Mouse (Mus musculus) T-cell, adult 2 months (primary cell): Measurements from ENCODE around the gene Fam124a.
"Not testable (repeated sequence)": the region's sequence is repeated elsewhere in the genome, so short reads cannot be mapped to it uniquely, and the experiment has no call there.

Experiments
- DNase-seq: peaks from one replicate; pipeline ENCODE4 v3.0.0; 2022; ENCODE audit warnings: low spot score

Fam124a gene

DNA sequence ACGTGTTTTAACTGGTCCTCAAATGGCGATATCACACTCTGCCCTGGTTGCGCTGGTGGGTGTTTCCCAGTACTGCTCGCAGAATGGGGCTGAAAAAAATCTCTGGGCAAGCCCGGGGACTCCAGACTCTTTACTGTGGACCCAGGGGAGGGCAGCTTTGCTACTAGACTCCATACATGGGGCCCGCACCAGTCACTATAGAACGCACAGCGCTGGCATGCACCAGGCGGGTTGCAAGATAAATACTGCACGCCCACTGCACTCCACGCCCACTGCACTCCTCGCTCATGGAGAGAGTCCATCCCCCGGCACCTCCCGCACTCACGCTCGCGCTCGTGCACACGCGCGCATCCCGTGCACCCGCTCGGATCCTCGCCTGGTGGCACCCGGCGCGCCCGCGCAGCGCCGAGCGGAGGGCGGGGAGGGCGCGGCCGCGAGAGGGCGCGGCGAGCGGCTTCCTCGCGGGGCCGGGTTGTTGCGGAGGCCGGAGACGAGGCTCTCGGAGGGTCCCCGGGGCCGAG is at the start of gene Fam124a:
TSS of gene Fam124a (plus strand) at position 429 of the 521 bp plus-strand sequence.
- DNase-seq, result peak; percentile 10

DNA sequence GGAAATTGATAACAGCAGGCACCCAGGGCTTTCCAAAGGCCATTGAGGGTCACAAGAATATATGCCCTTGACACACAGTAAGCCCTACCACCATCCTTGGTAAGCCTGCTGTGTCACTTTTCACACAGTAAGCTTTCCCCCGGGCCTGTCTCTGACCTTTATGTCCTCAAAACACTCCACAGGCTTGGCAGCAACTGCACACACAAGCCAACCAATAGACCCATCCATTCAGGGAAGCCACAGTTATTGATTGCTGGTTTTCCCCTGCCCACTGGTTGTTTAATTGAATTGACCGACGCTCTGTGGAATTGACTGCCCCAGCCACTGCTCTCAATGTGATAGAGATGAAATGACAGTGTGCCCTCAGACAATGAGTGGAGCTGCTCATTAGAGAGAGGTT is 49.3 kb upstream of the Fam124a start:
- DNase-seq, result no peak

DNA sequence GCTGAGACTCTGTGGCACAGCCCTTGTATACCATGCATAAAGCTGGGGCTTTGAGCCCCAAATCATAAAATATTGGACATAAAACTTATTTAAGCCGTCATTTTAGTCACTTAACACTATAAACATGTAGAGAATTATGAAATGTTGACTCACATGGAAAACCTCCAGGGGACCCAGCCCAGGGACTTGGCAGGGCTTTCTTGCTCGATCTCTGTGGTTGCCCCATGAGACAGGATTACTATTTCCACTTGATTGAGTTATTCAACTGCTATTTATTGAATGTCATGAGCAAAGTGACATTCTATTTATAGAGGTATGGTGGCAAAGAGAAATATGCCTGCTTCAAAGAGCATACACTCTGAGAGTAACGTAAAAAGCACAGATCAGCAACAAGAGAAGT is 46.2 kb upstream of the Fam124a start:
- DNase-seq, result no peak

DNA sequence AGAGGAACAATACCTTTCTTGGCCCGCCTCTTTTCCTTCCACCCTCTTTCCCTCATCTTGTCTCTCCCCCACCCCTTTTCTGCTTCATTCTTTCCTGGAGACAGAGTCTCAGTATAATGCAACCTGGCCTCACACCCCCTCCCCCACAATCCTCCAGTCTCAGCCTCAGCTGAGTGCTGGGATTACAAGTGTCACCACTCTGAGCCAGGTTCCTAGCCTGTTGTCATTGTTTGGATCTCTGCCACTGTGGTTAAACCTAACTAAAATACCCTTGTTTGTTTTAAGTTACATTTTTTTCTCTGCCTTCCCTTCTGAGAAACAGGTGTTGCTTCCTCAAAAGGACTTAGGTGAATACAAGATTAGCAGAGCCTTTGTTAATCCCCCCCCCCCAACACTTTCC is 42.7 kb upstream of the Fam124a start:
- no peak for DNase-seq

DNA sequence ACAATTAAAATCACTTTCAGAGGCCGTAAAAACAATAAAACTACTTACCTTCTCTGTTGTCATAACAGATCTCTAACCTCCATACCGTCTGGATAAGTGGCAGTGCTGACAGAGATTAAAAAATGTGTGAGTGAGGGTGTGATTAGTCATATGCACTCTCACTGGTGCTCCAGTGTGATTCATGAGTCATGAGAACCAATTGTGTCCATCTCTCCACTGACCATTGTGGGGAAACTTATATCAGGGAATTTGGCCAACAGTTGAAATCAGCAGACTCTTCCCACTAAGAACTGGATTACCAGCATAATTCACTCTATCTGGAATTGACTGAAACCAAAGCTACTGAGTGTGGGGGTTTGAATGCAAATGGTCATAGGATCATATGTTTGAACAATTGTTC is 24.6 kb upstream of the Fam124a start:
- DNase-seq, result no peak

DNA sequence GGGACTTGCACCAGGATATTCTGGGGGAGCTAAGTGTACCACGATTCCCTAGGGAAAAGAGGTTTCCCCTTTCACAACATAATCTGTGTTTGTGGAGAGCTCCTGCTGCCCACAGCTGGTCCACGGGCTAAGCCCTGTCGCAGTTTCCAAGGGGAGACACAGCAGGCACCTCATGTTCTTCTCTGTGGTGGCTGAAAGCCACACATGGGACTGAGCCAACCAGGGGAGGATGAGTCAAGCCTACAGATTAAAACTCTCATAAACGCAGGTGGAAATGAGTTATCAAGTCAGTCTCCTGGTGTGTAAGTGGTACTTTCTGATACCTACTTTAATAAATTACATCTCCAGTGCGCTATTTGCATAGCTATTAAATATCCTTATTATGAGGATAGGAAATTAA is 19.4 kb upstream of the Fam124a start:
- DNase-seq, result no peak

DNA sequence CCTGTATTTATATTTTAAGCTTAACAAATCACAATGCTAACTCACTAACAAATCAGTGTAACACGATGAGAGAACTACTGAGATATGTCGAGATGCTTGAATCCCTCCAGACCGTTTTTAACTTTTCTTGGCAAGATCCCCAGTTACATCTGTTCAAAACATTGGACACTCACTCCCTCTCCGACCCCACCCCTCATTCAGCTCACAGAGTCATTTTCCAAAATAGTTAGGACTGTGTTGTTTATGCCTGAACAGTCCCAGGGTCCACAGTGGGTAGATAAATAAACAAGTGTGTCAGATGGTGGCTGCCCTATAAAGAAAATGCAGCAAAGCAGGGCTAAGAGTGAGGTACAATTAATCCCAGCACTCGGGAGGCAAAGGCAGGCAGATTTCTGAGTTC is 18.5 kb upstream of the Fam124a start:
- DNase-seq, result no peak

DNA sequence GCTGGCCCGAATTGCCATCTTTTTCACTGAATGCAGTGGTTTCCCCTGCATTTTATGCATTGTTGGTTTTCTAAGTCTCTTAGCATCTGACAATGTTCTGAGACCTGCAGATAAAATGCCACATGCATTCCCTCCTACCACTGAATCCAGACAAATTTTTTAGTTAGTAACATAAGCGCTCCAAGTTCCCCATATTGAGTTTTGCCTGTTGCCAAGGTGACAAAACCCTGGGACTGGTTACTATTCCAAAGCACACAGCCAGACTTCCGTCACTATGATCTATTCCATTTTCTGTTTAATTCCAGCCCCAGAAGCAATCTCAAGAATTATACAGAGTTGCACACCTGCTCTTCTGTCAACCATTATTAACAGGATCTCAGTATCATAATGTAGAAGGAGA is 15.7 kb upstream of the Fam124a start:
- no peak for DNase-seq

DNA sequence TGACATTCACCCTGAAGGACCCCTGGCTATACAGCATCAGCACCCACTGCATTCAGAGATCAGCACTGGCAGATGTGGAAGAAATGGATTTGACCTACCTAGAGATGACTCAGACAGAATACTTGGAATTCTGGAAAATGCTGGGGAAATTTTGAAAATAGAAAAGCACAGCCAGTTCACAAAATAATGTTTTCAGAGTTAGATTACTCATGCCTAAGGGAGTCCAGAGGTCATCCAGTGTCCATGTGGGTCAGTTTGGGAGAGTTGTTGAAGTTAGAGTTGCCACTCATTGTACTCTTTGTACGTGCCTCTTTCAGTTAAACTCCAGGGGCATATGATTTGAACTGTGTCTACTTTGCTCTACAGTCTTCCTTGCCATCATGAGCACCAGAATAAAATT is 13.8 kb upstream of the Fam124a start:
- no peak for DNase-seq

DNA sequence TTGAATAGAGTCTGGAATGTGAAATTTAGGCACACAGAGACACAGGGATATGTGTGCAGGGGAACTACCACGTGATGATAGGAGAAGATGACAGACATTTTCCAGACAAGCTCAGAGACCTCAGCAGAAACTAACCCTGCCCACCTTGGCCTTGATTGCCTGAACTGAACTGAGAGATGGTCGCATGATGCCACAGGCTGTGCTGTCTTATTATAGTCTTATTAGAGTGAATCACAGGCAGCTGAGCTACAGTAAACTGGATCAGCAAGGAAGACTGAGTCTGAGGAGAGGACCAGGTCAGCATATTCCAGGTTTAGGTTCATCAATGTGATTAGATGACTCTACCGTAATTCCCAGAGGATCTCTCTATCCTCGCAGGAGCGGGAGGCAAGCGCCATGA is 9.2 kb upstream of the Fam124a start:
- DNase-seq, result no peak

DNA sequence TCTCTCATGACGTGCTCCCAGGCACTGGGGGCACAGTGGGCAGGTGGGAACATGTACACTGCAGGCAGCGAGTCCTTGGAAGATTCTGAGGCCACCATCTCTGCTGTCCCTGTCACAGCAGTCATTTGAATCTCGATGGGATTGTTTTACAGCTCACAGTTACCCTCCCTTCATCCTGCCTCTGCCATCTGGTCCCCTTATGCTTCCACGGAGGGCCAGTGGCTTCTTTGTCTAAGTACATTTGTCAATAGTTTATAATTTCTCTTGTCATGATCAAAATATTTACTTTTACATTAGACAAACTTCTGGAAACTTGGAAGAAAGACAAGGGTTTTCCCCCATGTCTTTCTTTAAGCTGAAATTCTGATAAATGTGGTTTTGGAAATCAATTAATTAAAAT is 8.8 kb upstream of the Fam124a start:
- no peak for DNase-seq

DNA sequence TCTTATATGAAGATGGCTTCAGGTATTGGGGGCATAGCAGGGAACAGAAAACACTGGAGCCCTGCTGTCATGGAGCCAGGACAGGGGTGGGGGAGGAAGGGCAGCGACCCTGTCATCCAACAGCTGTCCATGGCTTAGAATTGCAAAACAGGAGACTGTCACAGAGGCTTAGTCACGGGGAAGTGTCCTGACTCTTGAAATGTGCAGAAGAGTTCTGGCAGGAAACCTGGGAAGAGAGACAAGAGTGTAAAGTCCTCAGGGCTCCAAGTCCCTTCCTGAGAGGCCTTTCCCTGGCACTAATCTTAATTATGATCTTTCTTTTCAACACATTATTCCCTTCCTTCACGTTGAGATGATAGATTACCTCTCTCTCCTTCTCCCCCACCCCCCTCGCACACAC is 5.4 kb upstream of the Fam124a start:
- DNase-seq, result no peak

DNA sequence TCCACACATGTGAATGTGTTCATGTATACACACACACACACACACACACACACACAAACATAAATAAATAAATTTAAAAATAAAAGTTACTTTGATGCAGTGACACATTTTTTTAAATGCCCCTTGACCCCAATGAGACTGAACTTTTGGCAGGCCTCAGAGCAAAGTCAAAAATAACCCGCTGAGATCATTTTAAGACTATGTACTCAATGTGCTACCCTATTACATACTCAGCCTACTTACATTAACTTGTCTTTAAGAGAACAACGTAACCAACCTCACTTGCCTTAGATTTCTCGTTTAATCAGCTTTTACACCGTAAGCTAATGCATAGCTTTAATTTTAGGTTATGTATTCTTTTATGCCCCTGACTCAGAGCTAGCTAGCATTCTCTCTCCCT is 2.8 kb upstream of the Fam124a start:
- DNase-seq, result no peak

DNA sequence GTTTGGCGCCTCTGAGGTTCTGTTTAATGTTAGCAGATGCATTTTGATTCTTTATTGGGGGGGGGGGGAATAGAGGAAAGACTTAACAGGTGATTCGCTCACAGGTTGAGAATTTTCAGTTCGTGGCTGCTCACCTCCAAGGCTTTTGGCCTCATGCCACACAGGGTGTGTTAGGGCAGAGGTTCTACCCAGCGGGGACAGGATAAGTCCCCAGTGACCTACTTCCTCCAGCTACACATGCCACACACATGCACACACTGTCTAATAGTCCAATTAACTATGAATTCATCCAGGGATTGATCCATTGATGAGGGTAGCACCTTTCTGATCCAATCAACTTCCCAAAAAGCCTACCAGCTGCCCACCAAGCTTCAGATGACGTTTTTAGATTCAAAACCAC is 1.8 kb upstream of the Fam124a start:
- no peak for DNase-seq

DNA sequence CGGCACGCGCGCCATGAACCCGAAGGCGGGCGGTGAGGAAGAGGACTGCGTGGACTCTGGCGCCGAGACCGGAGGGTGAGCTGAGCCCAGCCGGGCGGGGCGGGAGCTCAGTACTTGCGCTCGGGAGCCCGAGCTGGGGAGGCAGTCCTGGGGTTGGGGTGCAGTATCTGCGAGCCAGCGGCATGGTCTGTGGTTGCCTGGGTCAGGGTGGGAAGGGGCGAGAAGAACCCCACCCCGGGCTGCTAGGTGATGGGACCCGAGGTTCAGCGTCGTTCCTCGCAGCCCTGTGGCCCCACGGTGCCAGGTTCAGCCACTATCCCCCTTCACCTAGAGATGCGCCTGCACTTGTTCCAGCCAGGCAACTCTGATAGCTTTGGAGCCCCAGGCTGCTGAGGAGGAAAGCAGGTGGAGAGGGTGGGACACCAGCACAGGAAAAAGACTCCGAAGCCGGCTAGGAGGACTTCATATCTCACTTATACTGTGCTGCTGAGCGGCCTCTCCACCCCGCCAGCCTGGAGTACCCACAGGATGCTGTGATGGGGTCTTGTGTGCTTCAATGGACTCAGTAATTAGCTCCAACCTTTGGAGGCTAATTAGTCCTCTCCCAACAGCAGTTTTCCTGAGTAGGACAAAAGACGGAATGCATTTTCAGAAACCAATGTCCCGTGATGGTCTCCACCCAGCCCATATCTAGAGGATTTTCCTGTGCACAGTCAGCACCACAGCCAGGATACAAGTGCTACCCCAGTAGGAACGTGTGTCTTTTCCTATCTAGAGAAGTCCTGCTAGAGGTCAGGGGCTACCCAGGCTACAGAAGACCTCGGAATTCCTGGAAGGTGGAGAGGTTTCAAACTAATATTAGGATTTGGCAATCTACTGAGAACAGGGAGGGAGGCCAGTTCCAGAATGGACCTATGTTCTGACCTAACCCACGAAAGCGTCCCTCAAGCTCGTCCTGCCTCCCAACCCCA is 588 bp downstream of the Fam124a start:
- no peak for DNase-seq

DNA sequence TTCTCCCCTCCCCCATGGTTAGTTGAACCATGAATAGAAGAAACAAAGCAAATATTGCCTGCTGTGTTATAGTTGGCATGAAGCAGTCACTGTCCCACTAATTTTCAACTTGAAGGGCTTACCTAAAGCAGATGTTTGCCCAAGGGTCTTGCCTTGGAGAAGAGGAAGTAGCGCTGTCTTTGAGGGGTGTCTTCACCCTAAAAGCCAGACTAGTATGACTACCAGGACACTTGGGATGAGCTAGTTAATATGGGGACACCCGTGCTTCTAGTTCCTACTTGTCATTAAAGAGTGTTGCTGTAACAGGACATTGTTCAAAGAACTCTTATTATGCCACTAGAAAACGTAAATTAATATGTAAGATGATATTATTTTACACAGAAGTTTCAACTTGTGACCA is 1.6 kb downstream of the Fam124a start:
- no peak for DNase-seq

DNA sequence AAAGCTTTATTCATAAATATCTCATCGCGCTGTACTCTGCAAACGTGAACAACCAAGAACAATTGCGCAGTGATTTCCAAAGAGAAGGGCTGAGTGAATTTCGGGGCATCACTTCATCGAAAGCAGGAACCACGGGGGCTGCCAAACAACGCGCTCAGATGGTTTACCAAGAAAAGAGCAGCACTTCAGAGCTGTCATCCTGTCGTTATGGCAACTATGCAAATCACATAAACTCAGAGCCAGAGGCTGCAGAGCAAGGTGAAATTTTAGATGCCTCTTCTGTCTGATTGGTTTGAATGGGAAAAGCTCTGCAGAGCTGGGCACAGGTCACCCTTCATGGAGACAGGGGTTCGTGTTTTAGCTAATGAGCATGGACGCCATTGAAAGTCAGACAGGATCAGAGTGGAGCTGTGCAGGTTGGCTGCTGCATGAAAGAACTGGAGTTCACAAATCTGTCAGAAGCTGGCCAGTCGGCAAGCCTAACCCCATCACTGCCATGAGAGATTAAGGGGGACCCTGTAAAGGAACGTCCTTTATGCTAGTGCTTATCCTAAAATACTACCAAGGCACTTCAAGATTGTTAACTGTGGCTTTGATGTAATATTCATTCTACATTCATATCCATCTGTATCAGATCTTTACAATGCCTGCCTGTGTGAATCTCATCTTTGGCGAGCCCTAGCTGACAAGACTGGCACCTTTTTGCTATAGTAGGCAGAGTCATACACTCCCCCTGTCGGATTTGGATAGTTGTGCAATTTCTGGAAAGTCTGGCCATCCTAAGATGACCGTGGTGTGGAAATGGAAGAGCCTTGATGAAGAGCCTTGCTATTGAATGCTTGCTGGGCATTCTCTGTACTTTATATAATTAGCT is 6.6 kb downstream of the Fam124a start:
- DNase-seq, result no peak

DNA sequence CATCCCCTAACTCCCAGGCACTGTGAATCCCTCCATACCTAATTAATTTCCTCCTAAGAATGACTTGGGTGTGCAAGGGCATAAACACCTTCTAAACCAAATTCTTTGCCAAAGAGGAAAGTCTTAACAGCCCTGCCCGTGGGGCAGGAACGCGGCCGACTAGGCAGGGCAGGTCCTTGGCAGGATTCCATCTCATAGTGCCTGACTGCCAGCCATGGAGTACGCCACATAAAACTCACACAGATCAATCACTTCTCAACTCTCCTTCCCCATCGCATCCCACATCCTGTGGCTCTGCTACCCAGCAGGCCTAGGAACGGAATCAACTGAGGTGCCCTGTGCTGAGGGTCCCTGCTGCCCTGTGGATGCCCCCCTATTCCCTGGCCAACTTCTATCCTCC is 8.1 kb downstream of the Fam124a start:
- DNase-seq, result no peak

DNA sequence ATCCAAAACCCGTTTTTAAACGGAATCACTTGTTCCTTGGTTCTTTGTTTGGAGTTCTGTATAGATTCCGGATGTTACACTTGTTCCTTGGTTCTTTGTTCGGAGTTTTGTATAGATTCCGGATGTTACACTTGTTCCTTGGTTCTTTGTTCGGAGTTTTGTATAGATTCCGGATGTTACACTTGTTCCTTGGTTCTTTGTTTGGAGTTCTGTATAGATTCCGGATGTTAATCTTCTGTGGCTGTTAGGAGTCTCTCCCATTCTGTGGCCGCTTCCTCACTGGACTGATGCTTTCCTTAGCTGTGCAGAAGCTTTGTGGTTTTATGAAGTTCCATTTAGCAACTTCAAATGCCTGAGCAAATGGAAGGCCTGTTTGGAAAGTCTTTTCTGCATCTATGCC is 11.3 kb downstream of the Fam124a start, which contains the start of gene Gm4131:
TSS of gene Gm4131 (minus strand) at position 101 of the 400 bp plus-strand sequence.
- not testable (repeated sequence) for DNase-seq

DNA sequence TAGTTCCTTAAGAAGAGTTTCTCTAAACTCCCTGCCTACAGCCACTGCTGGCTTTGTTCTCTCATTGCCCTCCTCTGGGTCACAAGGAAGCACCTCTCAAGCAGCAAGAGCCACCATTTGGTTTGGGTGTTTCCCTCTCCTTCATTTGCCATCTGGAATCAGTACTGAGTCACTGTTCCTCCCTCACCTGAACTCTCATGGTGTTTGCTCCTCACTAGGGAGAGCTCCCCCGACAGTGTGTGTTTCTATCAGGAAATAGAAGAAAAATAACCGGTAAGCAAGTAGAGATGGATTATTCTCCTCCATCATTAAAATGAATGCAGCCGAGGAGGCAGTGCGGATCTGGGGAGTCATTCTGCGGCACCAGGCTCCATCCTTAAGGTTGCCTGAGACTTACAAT is 13.9 kb downstream of the Fam124a start:
- DNase-seq, result no peak

DNA sequence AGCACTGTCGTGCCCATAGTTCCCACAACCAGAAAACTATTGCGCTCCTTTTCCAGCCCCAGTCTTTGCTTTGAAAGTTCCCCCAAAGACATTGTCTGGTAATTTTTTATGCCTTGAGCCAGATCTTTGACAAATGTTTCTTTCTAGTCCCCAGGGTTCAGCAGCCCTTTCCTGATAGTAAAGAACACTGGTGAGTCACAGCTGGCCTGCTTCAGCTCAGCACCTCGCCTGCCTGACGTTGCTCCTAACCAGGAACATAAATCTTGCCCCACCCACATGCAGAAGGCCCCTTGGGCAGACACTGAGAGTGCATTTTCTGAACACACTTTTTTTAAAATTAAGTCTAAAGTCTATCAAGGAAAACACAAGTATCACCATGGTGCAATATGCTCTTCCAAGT is 14.8 kb downstream of the Fam124a start:
- DNase-seq, result no peak

DNA sequence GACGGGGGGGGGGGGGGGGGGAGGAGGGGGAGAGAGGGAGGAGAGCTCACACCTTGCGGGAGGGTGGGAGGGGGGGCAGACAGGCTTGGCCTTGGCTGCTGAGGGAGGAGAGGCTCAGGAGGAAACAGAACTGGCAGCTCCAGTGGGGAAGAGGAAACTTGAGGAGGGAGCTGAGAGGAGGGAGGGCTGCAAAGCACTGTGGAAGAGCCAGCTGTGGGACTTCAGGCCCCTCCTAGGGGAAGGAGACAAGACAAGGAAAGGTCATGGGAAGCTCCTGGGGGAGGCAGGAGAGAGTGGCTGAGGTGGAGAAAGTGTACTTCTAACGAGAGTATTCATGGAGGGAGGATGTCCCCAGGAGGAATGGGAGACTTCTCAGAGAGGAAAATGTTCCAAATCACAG is 17.9 kb downstream of the Fam124a start:
- DNase-seq, result no peak

DNA sequence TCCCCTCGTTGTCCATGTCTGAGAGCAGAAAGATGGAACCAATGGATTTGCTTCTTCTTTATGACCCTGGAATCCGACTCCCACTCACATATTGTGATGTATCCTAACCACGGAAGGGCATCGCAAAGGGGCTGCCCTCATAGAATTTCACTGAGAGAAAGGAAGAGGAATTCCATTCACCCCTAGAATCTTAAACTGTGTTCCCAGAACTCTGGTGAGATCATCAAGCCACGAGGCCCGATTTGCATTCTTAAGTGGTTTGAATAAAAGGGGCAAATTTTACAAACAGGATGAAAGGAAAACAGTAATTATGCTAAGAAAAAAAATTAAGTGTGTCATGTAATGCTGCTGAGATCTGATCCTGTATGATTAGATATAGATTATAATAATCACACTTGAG is 19.4 kb downstream of the Fam124a start:
- no peak for DNase-seq
